Mouse (Mus musculus) liver, adult (tissue): Measurements from ENCODE around the gene Atp1a2.

ENCODE experiments used
- GATA4 ChIP-seq: IDR thresholded peaks from 2 replicates; pipeline ENCODE4 v1.6.1; 2014; ENCODE audit warnings: mild to moderate bottlenecking, low read length; ENCODE audit not compliant: insufficient replicate concordance

The Atp1a2 gene

GRCm38 (mm10) chr1:172297611-172298537, at the start of gene Atp1a2:
Gene Atp1a2 (minus strand): TSS chr1:172298064.
- no peak for TF ChIP-seq GATA4

GRCm38 (mm10) chr1:172347382-172347781, 49.5 kb upstream of the Atp1a2 start:
- no peak for TF ChIP-seq GATA4

DNA sequence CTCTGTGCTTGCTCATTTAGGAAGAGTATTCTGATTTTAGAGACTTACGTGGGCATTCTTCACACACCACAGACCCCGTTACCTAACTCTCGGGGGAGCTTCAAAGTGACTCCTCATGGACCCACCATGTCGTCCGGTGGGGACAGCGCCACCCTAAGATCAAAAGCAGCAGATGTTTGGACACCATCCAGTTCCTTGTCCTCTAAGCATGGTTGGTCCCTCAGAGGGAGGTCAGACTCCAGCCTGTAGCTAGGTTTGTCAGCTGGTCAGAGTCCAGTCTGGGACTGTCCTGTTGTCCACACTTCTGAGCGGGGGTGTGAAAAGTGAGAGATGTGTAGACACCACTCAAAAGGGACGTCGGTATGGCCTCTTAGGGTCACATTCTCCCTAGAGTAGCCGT, 48.8 kb upstream of the Atp1a2 start:
- TF ChIP-seq GATA4, result no peak

DNA sequence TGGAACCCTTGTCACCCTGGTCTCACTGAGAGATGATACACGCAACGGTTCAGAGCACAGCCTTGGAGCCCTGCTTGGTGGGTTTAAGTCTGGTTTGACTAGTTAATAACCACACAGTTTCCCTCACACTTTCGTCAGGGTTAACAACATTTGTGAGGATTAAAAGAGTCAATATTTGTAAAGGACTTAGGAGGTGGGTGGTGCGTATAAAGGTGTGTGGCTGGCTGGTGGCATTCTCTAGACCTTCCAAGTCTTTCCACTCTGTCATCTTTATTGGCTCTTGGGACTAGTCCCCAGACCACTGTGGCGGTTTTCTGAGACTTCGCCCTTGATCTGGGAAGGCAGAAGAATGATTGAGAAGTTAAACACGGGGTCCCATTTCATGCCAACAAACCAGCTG, 47.0 kb upstream of the Atp1a2 start:
- TF ChIP-seq GATA4, result no peak

- TF ChIP-seq GATA4, result no peak
Observed at GRCm38 (mm10) chr1:172343914-172344313, 46.0 kb upstream of the Atp1a2 start.

DNA sequence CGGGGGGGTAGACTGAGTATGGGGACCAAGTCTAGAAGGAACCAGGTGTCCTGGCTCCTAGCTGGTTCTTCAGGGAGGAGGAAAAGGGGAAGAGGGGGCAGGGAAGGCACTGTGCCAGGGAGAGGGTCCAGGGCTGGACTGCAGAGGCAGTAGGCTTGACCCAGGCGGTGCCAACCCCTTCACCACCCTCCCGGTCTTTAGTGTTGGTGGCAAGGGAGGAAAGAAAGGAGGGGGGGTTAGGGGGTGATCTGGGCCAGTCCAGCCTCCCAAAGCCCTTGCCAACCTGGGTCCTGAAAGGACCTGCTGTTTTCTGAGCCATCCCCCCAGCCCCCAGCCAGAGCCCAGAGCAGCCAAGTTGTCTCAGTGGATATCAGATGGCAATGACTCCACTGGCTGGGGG, 44.9 kb upstream of the Atp1a2 start:
- no peak for TF ChIP-seq GATA4

DNA sequence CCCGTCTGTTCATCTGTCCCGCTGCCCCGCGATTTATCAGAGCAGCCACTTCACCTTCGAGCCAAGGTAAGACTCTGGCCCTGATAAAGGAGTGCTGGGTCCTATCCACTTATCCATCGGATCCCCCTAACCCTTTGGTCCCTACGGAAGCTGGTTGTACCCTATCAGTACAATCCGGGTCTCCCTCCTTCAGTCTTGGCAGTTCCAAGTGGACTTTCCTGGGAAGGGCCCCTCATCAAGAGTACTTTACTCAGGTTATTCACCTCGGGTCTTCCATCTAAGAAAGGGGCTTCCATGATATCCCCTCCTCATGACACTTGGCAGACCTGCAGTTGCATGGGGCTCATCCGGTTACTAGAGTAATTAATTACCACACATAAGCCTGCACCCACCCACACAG, 43.5 kb upstream of the Atp1a2 start:
- TF ChIP-seq GATA4, result no peak

GRCm38 (mm10) chr1:172340729-172341321, 43.0 kb upstream of the Atp1a2 start, which contains the start of gene Kcnj10:
Gene Kcnj10 (plus strand): TSS chr1:172341210.
- TF ChIP-seq GATA4, result no peak

DNA sequence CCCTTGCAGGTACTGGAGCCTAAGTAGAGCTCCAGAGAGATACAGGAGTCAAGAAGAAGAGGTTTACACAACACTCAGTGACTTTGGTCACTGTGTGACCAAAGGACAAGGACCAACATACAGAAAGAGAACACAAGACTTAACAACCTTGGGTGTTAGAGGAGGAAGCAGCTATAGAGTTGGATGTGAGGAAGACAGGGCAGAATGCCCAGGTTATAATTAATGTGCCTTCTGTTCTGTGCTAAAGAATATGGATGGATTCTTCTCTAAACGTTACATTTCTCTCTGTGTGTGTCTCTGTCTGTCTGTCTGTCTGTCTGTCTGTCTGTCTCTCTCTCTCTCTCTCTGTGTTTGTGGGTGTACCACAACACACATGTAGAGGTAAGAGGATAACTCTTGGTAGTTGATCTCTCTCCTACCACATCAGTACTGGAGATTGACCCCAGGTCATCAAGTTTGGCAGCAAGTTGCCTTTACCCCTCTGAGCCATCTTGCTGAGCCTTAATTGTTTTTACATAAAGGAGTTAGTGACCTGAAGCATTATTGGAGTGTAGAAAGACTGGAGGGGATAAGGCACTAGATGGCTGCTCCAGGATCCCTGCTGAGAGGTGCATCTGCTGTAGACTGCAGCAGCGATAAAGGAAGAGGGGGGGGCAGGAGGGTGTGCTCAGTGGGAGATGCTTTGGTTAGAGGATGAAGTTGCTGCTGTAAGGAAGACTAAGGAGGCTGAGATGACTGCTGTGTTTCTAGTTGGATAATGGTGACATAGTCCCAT, 39.7 kb upstream of the Atp1a2 start:
- TF ChIP-seq GATA4, result no peak

GRCm38 (mm10) chr1:172335804-172336203, 37.9 kb upstream of the Atp1a2 start:
- TF ChIP-seq GATA4, result no peak

- no peak for TF ChIP-seq GATA4
Observed at GRCm38 (mm10) chr1:172333512-172333911, 35.6 kb upstream of the Atp1a2 start.

- TF ChIP-seq GATA4, result no peak
Observed at GRCm38 (mm10) chr1:172332925-172333324, 35.1 kb upstream of the Atp1a2 start.

- no peak for TF ChIP-seq GATA4
Observed at GRCm38 (mm10) chr1:172331422-172331947, 33.6 kb upstream of the Atp1a2 start.

DNA sequence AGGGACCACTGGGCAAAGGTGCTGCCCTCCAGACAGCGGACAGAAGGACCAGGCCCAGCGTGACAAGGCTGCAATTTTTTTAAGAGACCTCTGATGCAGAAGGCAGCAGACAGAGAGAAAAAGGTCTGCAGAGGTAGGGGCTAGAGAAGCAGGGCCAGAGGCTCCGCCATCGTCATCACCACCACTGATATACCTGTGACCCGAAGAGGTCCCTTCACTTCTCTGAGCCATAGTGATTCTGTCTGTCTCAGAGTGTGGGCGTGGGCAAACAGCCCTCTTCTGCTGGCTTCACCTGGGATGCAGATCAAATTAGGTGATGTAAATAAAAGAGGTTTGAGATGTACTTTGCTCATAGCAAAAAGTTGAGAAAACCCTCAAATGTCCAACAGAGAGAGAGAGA, 31.8 kb upstream of the Atp1a2 start:
- TF ChIP-seq GATA4, result no peak

GRCm38 (mm10) chr1:172329131-172329530, 31.3 kb upstream of the Atp1a2 start, which contains the start of gene Kcnj9:
Gene Kcnj9 (minus strand): TSS chr1:172329318.
- TF ChIP-seq GATA4, result no peak
